Mouse (Mus musculus): ENCODE measurements around the gene Rxrb.

Gene Rxrb

DNA sequence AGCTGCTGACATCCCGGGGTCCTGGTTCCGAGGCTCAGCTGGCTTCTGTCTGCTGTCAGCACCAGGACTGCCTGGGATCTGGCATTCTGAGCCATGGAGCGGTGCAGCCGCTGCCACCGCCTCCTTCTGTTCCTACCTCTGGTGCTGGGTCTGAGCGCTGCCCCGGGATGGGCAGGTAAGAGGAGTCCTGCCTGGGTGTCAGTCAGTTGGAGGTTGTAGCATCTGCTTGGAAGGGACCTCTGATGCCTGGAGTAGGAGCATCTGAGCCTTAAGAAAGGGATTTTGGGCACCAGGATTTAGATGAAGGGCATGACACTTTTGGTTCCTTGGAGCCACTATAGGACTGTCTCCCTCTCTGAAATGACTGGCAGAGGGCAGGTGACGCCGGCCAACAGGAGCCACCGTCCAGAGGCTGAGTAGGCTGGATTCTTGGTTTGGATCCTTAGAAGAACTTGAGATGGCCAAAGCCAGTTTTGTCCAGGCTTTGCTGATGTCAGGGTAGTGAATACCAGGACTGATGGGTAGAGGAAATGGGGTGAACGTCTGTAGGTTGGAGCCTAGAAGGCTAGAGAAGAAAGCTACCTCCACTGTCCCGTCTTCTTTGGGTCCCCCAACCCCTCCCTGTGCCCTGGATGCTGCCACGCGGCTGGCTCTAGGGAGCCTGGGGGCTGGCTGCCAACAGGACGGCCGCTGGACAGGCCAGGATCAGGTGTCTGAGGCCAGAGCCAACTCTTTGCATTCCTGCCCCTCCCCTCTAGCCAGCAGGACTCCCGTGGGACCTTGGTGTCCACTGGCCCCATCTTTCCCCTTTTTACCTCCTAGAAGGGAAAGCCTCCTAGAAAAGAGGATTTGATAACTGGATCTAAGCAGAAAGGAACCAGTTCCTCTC lies 8.2 kb downstream of the Rxrb start:
- DNase-seq (ENCODE audit: inconsistent age in 2 of 2, low spot score in 1 of 2), result peak; percentile 17 to 60

DNA sequence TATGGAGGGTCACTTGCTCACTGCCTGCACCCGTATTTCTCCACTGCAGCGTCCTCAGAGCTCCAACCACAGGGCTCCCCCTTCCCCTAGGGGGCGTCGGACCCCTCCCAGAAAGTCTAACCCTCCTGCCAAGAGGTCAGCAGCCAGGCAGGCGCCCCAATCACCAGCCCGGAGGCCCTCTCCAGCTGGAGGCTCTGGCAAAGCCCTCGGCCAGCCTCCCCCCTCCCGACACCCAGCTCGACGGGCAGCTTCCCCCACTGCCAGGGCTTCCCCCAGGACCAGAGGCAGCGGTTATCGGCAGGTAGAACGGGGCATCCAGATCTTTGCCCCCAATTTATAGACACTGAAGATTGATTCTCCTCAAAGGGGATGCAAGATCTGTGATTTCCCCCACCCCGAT lies 14.3 kb downstream of the Rxrb start:
- no peak for DNase-seq (ENCODE audit: inconsistent age in 2 of 2, low spot score in 1 of 2)

DNA sequence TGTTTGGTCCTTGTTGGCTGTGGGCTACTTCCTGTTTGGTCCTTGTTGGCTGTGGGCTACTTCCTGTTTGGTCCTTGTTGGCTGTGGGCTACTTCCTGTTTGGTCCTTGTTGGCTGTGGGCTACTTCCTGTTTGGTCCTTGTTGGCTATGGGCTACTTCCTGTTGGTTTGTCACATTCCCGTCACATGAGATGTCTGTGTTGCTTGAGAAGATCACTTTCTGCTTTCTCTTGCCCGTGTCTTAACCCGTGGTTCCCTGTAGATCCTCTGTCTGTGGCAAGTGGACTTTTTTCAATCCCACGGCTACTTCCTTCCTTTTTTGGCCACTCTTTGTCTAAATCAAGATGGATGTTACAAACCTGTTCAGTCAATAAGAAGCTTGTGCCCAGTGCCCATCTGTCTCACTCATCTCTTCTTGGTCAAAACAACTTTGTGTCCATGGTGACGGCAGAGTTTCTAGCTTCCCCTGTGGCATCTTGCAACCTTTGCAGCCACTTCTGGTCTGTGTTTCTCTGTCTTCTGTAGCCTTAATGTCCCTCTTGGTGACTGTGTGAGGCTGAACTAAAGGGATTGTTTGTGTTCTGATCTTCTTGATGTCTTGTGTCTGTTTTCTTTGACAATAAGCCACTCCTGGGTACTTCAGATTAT lies 15.9 kb downstream of the Rxrb start:
- no peak for DNase-seq (ENCODE audit: inconsistent age in 2 of 2, low spot score in 1 of 2)

- DNase-seq (ENCODE audit: inconsistent age in 2 of 2, low spot score in 1 of 2), result no peak
Observed at GRCm38 (mm10) chr17:34057224-34057623, 25.6 kb downstream of the Rxrb start.

DNA sequence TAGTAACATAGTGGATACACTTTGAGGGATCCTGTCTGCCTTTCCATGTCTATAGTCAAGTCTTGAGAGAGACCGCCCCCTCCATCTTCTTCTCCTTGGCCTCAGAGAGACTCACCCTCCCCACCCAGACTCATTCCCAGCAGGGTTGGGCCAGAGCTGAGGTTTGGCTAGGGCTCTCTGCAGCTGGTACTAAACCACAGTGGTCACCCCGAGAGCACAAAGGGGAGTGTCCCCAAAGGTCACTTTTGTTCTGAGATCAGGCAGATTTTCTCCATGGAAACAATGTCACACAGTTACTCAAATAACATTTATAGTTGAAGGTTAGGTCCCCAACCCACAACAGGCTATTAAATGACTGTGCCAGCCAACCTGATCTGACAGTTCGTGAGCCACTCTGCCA lies 37.3 kb downstream of the Rxrb start:
- no peak for DNase-seq (ENCODE audit: inconsistent age in 2 of 2, low spot score in 1 of 2)

DNA sequence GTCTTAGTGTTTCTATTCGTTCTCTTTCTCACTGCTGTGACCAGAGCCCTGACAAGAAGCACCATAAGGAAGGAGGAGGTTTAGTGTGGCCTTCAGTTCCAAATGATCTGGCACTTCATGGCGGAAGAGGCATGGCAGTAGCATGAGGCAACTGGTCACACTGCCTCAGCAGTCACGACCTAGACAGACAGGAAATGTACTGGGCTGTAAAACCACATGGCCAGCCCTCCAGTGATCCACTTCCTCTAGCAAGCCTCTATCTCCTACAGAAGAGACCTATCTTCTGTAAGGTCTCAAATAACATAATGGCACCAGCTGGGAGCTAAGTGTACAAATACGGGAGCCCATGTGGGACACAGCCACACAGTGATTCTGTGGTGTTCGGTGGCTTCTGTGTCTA lies 40.5 kb downstream of the Rxrb start:
- no peak for DNase-seq (ENCODE audit: inconsistent age in 2 of 2, low spot score in 1 of 2)

GRCm38 (mm10) chr17:34075271-34075670 lies 43.7 kb downstream of the Rxrb start:
- peak; percentile 55 to 86 for DNase-seq (ENCODE audit: inconsistent age in 2 of 2, low spot score in 1 of 2)

DNA sequence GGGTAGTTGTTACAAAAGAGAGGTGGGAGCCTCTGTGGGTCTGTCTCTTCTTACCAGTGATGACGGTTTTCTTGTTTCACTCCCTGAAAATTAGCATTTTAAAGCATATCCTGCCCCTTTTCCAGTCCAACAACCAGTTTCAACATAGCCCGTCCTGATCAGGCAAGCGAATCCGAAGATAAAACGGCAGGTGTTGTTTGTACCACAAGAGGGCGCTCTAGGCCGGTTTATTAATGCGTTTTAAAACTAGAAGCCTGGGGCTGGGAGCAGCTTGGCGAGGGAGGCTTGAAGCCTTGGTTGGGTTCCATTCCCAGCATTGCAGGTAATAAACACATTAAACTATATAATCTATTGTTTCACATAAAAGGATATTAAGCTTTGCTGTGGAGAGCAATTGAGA lies 45.9 kb downstream of the Rxrb start:
- DNase-seq (ENCODE audit: inconsistent age in 2 of 2, low spot score in 1 of 2), result peak; percentile 63 to 92

- DNase-seq (ENCODE audit: inconsistent age in 2 of 2, low spot score in 1 of 2), result no peak
Observed at GRCm38 (mm10) chr17:34078148-34078547, 46.5 kb downstream of the Rxrb start.

- no peak for DNase-seq (ENCODE audit: inconsistent age in 2 of 2, low spot score in 1 of 2)
Observed at GRCm38 (mm10) chr17:34079002-34079401, 47.4 kb downstream of the Rxrb start.

- DNase-seq (ENCODE audit: inconsistent age in 2 of 2, low spot score in 1 of 2), result peak in 1 of 2 experiments; percentile 75
Observed at GRCm38 (mm10) chr17:34079621-34080020, 48.0 kb downstream of the Rxrb start.

DNA sequence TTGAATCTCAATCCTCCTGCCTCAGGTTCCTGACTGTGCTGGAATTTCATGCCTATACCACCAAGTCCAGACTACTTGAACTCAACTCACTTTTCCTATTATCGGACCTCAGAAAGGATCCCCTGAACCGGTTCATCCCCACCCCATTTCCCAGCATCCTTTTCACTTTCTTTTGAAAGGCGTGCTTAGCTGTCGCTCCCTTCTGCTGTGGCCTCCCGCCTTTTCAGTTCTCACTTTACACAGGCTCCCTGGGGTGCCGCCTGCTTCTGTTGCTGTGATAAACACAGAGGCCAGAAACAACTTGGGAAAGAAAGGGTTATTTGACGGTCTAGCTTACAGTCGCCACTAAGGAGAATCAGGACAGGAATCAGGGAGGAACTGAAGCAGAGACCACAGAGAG lies 51.5 kb downstream of the Rxrb start:
- no peak for DNase-seq (ENCODE audit: inconsistent age in 2 of 2, low spot score in 1 of 2)

- DNase-seq (ENCODE audit: inconsistent age in 2 of 2, low spot score in 1 of 2), result no peak
Observed at GRCm38 (mm10) chr17:34087386-34087785, 55.8 kb downstream of the Rxrb start.
